Mouse (Mus musculus) central nervous system, embryonic 18 days (tissue): Measurements from ENCODE around the gene Nabp1. TPM values are rescaled to one million over a fixed set of nuclear protein-coding genes. Genes with fewer than 3 reads are reported as not detected.

Source experiments
- polyA plus RNA-seq: library from polyadenylated mRNA; depleted of rRNA; stranded (reverse); fragments of >200 nt; gene quantifications from 2 replicates; pipeline ENCODE4 v1.2.3, GENCODE M21; 2012; rRNA removed

Gene Nabp1
- polyA plus RNA-seq = 9.0 and 10.3 TPM in 2 replicates

GRCm38 (mm10) chr1:51478262-51479026 lies at the start of gene Nabp1:
Nabp1 (minus strand) TSS chr1:51478425.

Other genes starting within 250 kb of the Nabp1 start
- gene Cavin2, start 189.3 kb downstream of the Nabp1 start, polyA plus RNA-seq = 4.5 and 6.2 TPM in 2 replicates